9 mouse cellular contexts compared by ENCODE assay signal in genomic region chr4:126620349-126620874, GRCm38 (mm10). TPM values are rescaled to one million over a fixed set of nuclear protein-coding genes. Genes with fewer than 3 reads are reported as not detected.
DNase-seq lines count a peak whose midpoint lies in the region; ATAC-seq and TF ChIP-seq lines count a peak whose summit lies in the region.
"Had no signal": no experiment of that assay in that cellular context is flagged by ENCODE, and none has a peak within 500 bp of the region (broad histone marks: within the 10 kb centered on the region; RNA-seq: fewer than 3 reads in every experiment).

No protein-coding gene starts in this region.

- no peaks in the 10 kb centered on the region for H3K79me2 ChIP-seq in heart, adult 2 months (replicated peaks; ENCODE audit: control insufficient read depth, insufficient read depth, low read length)

- no peaks in the 10 kb centered on the region for H3K36me3 ChIP-seq in heart, embryonic 10.5 days
- H3K36me3 ChIP-seq in heart, adult 2 months (ENCODE audit: control insufficient read depth, insufficient read depth, low read length), result no peaks in the 10 kb centered on the region
- no peaks in the 10 kb centered on the region for H3K36me3 ChIP-seq in ES-E14 (ENCODE audit: control insufficient read depth, insufficient read depth, low read length, poor library complexity, severe bottlenecking)
- H3K36me3 ChIP-seq in hindbrain, embryonic 12.5 days, result no peaks in the 10 kb centered on the region

- no peak overlapping the region for H3K9ac ChIP-seq in heart, adult 2 months (ENCODE audit: low read depth, low read length)
- peak overlapping the region; percentile 3; the same call in 1 of the 2 replicates for H3K9ac ChIP-seq in ES-E14 (ENCODE audit: insufficient read depth, low read depth, low read length, poor library complexity, severe bottlenecking)
- H3K9ac ChIP-seq in hindbrain, embryonic 12.5 days, result peak overlapping the region; percentile 62

- H3K9me3 ChIP-seq in heart, embryonic 10.5 days, result no peaks in the 10 kb centered on the region
- no peaks in the 10 kb centered on the region for H3K9me3 ChIP-seq in ES-E14 (ENCODE audit: control insufficient read depth, insufficient read depth, low read depth, low read length)
- H3K9me3 ChIP-seq in hindbrain, embryonic 12.5 days (replicated peaks), result no peaks in the 10 kb centered on the region

- TF ChIP-seq CTCF in heart, adult 2 months (IDR thresholded peaks at IDR 0.05), result no peak

- WGBS in heart, embryonic 10.5 days, result 22% methylated on average over 13 of the region's 13 CpGs
- WGBS in heart, adult 2 months, result 32% methylated on average over 13 of the region's 13 CpGs
- WGBS in hindbrain, embryonic 12.5 days, result 16% methylated on average over 13 of the region's 13 CpGs

- TF ChIP-seq POLR2A in heart, adult 2 months (IDR thresholded peaks at IDR 0.05; ENCODE audit: insufficient read depth, low read depth, low read length), result no peak

- intact Hi-C loops in heart, adult 2 months (cut with DNase I), result no loop called here

- H3K27ac ChIP-seq in heart, embryonic 10.5 days, result peak overlapping the region; percentile 72
- H3K27ac ChIP-seq in heart, adult 2 months, result no peak overlapping the region
- no peak overlapping the region for H3K27ac ChIP-seq in ES-E14 (ENCODE audit: insufficient read depth, low read depth, low read length, poor library complexity, severe bottlenecking)
- H3K27ac ChIP-seq in hindbrain, embryonic 12.5 days, result peak overlapping the region; percentile 82

- H3K4me3 ChIP-seq in heart, embryonic 10.5 days, result peak overlapping the region; percentile 55
- H3K4me3 ChIP-seq in heart, adult 2 months, result no peak overlapping the region
- peak overlapping the region; percentile 52 to 54 for H3K4me3 ChIP-seq in ES-E14 (ENCODE audit: insufficient read depth in 1 of 2, low read depth in 1 of 2, low read length in 2 of 2, poor library complexity in 1 of 2, severe bottlenecking in 1 of 2)
- H3K4me3 ChIP-seq in hindbrain, embryonic 12.5 days, result peak overlapping the region; percentile 30

- no peak for ATAC-seq in hindbrain, embryonic 12.5 days (ENCODE audit: low FRiP score)
- ATAC-seq: inflammation-experienced regulatory T-cells, adult 6 months had no signal

- no peak for DNase-seq in heart, embryonic 10.5 days (ENCODE audit: low spot score)
- DNase-seq in heart, adult 2 months, result no peak
- DNase-seq in ES-E14 (ENCODE audit: low read depth, low spot score), result no peak
- peak; percentile 14 for DNase-seq in mesoderm, embryonic 11.5 days (ENCODE audit: low read depth, low spot score)
- no peak for DNase-seq in yolk sac, embryonic 10.5 days (ENCODE audit: low spot score)
- no peak for DNase-seq in adrenal gland, adult (ENCODE audit: inconsistent age in 2 of 2, low spot score in 1 of 2)
- no peak for DNase-seq in cerebellum, postnatal 36 days

- in situ Hi-C loops in ES-E14 (cut with MboI; ENCODE audit: low sequenced_read_pairs in 2 of 2, unreplicated experiment in 2 of 2), result no loop called here

- H3K4me2 ChIP-seq in hindbrain, embryonic 12.5 days (replicated peaks), result peak overlapping the region; percentile 57

- H3K4me1 ChIP-seq in heart, embryonic 10.5 days, result peaks cover 8% of the 10 kb centered on the region
- H3K4me1 ChIP-seq in heart, adult 2 months (ENCODE audit: control insufficient read depth, insufficient read depth, low read length), result no peaks in the 10 kb centered on the region
- H3K4me1 ChIP-seq in ES-E14 (ENCODE audit: control insufficient read depth in 2 of 2, insufficient read depth in 2 of 2, low read length in 2 of 2, poor library complexity in 1 of 2), result peaks cover 0 to 4% of the 10 kb centered on the region in 2 experiments; a peak in 1 of 4 replicates
- peaks cover 14% of the 10 kb centered on the region for H3K4me1 ChIP-seq in hindbrain, embryonic 12.5 days

- peaks cover 45% of the 10 kb centered on the region for H3K27me3 ChIP-seq in heart, embryonic 10.5 days (ENCODE audit: insufficient read depth, poor library complexity, severe bottlenecking)
- H3K27me3 ChIP-seq in heart, adult 2 months (ENCODE audit: control insufficient read depth, insufficient read depth, low read length), result peaks cover 7% of the 10 kb centered on the region
- H3K27me3 ChIP-seq in hindbrain, embryonic 12.5 days, result peaks cover 69% of the 10 kb centered on the region

- TF ChIP-seq EP300 in heart, adult 2 months (IDR thresholded peaks at IDR 0.05; ENCODE audit: insufficient read depth, low read depth, low read length), result no peak

TF ChIP-seq in ES-E14, 5 proteins besides CTCF, POLR2A, EP300 and RAD21:
- TF ChIP-seq CHD2 (IDR thresholded peaks at IDR 0.05; ENCODE audit: low read depth, low read length) (no peak), ZC3H11A (IDR thresholded peaks at IDR 0.05; ENCODE audit: borderline replicate concordance, low read depth, low read length) (no peak), MAFK (IDR thresholded peaks at IDR 0.05; ENCODE audit: insufficient read depth, low read depth, low read length) (no peak), ZNF384 (IDR thresholded peaks at IDR 0.05; ENCODE audit: low read depth, low read length) (no peak), HCFC1 (IDR thresholded peaks at IDR 0.05; ENCODE audit: borderline replicate concordance, insufficient read depth, low read length) (no peak)

RNA-seq across cellular contexts. Expression of gene 5730409E04Rik, which starts 10.8 kb away (rescaled TPM):
- polyA plus RNA-seq in heart, embryonic 10.5 days (2016; fragmentation: Nextera tagmentation; extraction: Ambion mirVana), result 1.1 and 1.6 TPM in 2 replicates
- total RNA-seq in heart, adult 2 months (2021), result 10 to 100 TPM; 11.9 to 12.6 TPM
- 10.6 and 16.8 TPM in 2 replicates for polyA plus RNA-seq in heart, adult 2 months (2012; rRNA removed)
- 1.4 and 1.7 TPM in 2 replicates for total RNA-seq in ES-E14 (2012; rRNA removed)
- 2.5 and 3.1 TPM in 2 replicates for polyA plus RNA-seq in hindbrain, embryonic 12.5 days (2016; fragmentation: Nextera tagmentation; extraction: Ambion mirVana)

RNA-seq across cellular contexts. Expression of gene Psmb2, which starts 57.0 kb away (rescaled TPM):
- polyA plus RNA-seq in heart, embryonic 10.5 days (2016; fragmentation: Nextera tagmentation; extraction: Ambion mirVana), result 483 and 538 TPM in 2 replicates
- total RNA-seq in heart, adult 2 months (2021), result 100 to 1,000 TPM; 108 to 129 TPM
- polyA plus RNA-seq in heart, adult 2 months (2012; rRNA removed), result 215 and 253 TPM in 2 replicates
- total RNA-seq in ES-E14 (2012; rRNA removed), result 140 and 200 TPM in 2 replicates
- 393 and 431 TPM in 2 replicates for polyA plus RNA-seq in hindbrain, embryonic 12.5 days (2016; fragmentation: Nextera tagmentation; extraction: Ambion mirVana)

Comparison
In these comparisons a context has a peak if more than half of its experiments do, and no peak if none do; other contexts are left out.
1. H3K27ac ChIP-seq: peak in heart, embryonic 10.5 days (single experiment) and hindbrain, embryonic 12.5 days (single experiment); none in heart, adult 2 months (single experiment) and ES-E14 (single experiment).